Mouse (Mus musculus): ENCODE measurements around the gene Gimap9. TPM values are rescaled to one million over a fixed set of nuclear protein-coding genes. Genes with fewer than 3 reads are reported as not detected.

Gimap9 gene
- polyA plus RNA-seq, 1 experiment from 2014 or later = 3.2 TPM

- H3K36me3 ChIP-seq (ENCODE audit: control insufficient read depth, insufficient read depth, low read length) = no peaks in the 10 kb centered on the region
- DNase-seq (ENCODE audit: low spot score) = no peak
- no peak for ATAC-seq (ENCODE audit: low FRiP score, low TSS enrichment)
- H3K9ac ChIP-seq (ENCODE audit: low read length) = no peak overlapping the region
- TF ChIP-seq CTCF (IDR thresholded peaks at IDR 0.05; ENCODE audit: low read depth) = no peak
- no peak for TF ChIP-seq EP300 (optimal IDR thresholded peaks at IDR 0.05)
- H3K4me3 ChIP-seq (ENCODE audit: low read depth, low read length) = no peak overlapping the region
- no peak overlapping the region for H3K27ac ChIP-seq (replicated peaks)
- H3K9me3 ChIP-seq (ENCODE audit: control insufficient read depth, low read length) = no peaks in the 10 kb centered on the region
- H3K4me2 ChIP-seq (replicated peaks; ENCODE audit: low read depth) = no peak overlapping the region
- H3K27me3 ChIP-seq (ENCODE audit: control insufficient read depth, insufficient read depth, low read length) = no peaks in the 10 kb centered on the region
- H3K4me1 ChIP-seq (replicated peaks; ENCODE audit: control insufficient read depth, insufficient read depth) = no peaks in the 10 kb centered on the region
Observed at GRCm38 (mm10) chr6:48704146-48704545, 28.2 kb downstream of the Gimap9 start.

- TF ChIP-seq EP300 (optimal IDR thresholded peaks at IDR 0.05) = no peak
- no peak for TF ChIP-seq CTCF (IDR thresholded peaks at IDR 0.05; ENCODE audit: low read depth)
- H3K4me2 ChIP-seq (replicated peaks; ENCODE audit: low read depth) = no peak overlapping the region; the same call in 1 of the 2 replicates
- H3K27ac ChIP-seq (replicated peaks) = 0 out of 2 replicates have a peak overlapping the region, but pooled peaks have one; percentile 13
- no peak overlapping the region for H3K9ac ChIP-seq (ENCODE audit: low read length)
- 51% methylated on average over 3 of the region's 3 CpGs for WGBS
- no peak overlapping the region for H3K4me3 ChIP-seq (ENCODE audit: low read depth, low read length)
- DNase-seq (ENCODE audit: low spot score) = no peak
- H3K9me3 ChIP-seq (ENCODE audit: control insufficient read depth, low read length) = no peaks in the 10 kb centered on the region
- H3K36me3 ChIP-seq (ENCODE audit: control insufficient read depth, insufficient read depth, low read length) = no peaks in the 10 kb centered on the region
- no peaks in the 10 kb centered on the region for H3K27me3 ChIP-seq (ENCODE audit: control insufficient read depth, insufficient read depth, low read length)
- no peak for ATAC-seq (ENCODE audit: low FRiP score, low TSS enrichment)
- H3K4me1 ChIP-seq (replicated peaks; ENCODE audit: control insufficient read depth, insufficient read depth) = no peaks in the 10 kb centered on the region
Observed at GRCm38 (mm10) chr6:48706130-48706529, 30.2 kb downstream of the Gimap9 start.

GRCm38 (mm10) chr6:48718455-48718854 is 42.5 kb downstream of the Gimap9 start, which contains the start of the genes Gm28053 and Gimap7:
TSS of gene Gm28053 (plus strand) at chr6:48718607.
TSS of gene Gimap7 (plus strand) at chr6:48718621.
- Histone ChIP-seq H3K27ac (replicated peaks) (no peak within 1 kb of the TSS), H3K4me1 (replicated peaks; ENCODE audit: control insufficient read depth, insufficient read depth) (no peaks in the 10 kb centered on the region), H3K27me3 (ENCODE audit: control insufficient read depth, insufficient read depth, low read length) (no peaks in the 10 kb centered on the region), H3K4me3 (ENCODE audit: low read depth, low read length) (no peak within 1 kb of the TSS), H3K4me2 (replicated peaks; ENCODE audit: low read depth) (no peak within 1 kb of the TSS), H3K36me3 (ENCODE audit: control insufficient read depth, insufficient read depth, low read length) (no peaks in the 10 kb centered on the region), H3K9me3 (ENCODE audit: control insufficient read depth, low read length) (no peaks in the 10 kb centered on the region), H3K9ac (ENCODE audit: low read length) (no peak within 1 kb of the TSS)
- DNase-seq (ENCODE audit: low spot score) (no peak), ATAC-seq (ENCODE audit: low FRiP score, low TSS enrichment) (no peak)
- WGBS = 54% methylated on average over 2 of the region's 2 CpGs
- TF ChIP-seq CTCF (IDR thresholded peaks at IDR 0.05; ENCODE audit: low read depth) (no peak), EP300 (optimal IDR thresholded peaks at IDR 0.05) (no peak)

GRCm38 (mm10) chr6:48720326-48720725 is 44.4 kb downstream of the Gimap9 start:
- H3K27me3 ChIP-seq (ENCODE audit: control insufficient read depth, insufficient read depth, low read length) = no peaks in the 10 kb centered on the region
- TF ChIP-seq CTCF (IDR thresholded peaks at IDR 0.05; ENCODE audit: low read depth) = no peak
- no peak for TF ChIP-seq EP300 (optimal IDR thresholded peaks at IDR 0.05)

GRCm38 (mm10) chr6:48723468-48723867 is 47.5 kb downstream of the Gimap9 start:
- no peak for ATAC-seq (ENCODE audit: low FRiP score, low TSS enrichment)
- DNase-seq (ENCODE audit: low spot score) = no peak
- Histone ChIP-seq H3K27ac (replicated peaks) (no peak overlapping the region), H3K9me3 (ENCODE audit: control insufficient read depth, low read length) (no peaks in the 10 kb centered on the region), H3K9ac (ENCODE audit: low read length) (no peak overlapping the region), H3K4me1 (replicated peaks; ENCODE audit: control insufficient read depth, insufficient read depth) (no peaks in the 10 kb centered on the region), H3K4me3 (ENCODE audit: low read depth, low read length) (no peak overlapping the region), H3K27me3 (ENCODE audit: control insufficient read depth, insufficient read depth, low read length) (no peaks in the 10 kb centered on the region), H3K4me2 (replicated peaks; ENCODE audit: low read depth) (no peak overlapping the region), H3K36me3 (ENCODE audit: control insufficient read depth, insufficient read depth, low read length) (no peaks in the 10 kb centered on the region)
- 70% methylated on average over 8 of the region's 8 CpGs for WGBS
- TF ChIP-seq CTCF (IDR thresholded peaks at IDR 0.05; ENCODE audit: low read depth) = no peak
- TF ChIP-seq EP300 (optimal IDR thresholded peaks at IDR 0.05) = no peak

More at GRCm38 (mm10) chr6:48720326-48720725, 44.4 kb downstream of the Gimap9 start:
- DNase-seq (ENCODE audit: low spot score) (no peak), ATAC-seq (ENCODE audit: low FRiP score, low TSS enrichment) (no peak)
- Histone ChIP-seq H3K4me3 (ENCODE audit: low read depth, low read length) (no peak overlapping the region), H3K9ac (ENCODE audit: low read length) (no peak overlapping the region), H3K27ac (replicated peaks) (no peak overlapping the region), H3K9me3 (ENCODE audit: control insufficient read depth, low read length) (no peaks in the 10 kb centered on the region), H3K36me3 (ENCODE audit: control insufficient read depth, insufficient read depth, low read length) (no peaks in the 10 kb centered on the region), H3K4me1 (replicated peaks; ENCODE audit: control insufficient read depth, insufficient read depth) (no peaks in the 10 kb centered on the region), H3K4me2 (replicated peaks; ENCODE audit: low read depth) (no peak overlapping the region)
- 75% methylated on average over 4 of the region's 4 CpGs for WGBS

GRCm38 (mm10) chr6:48725476-48725875 is 49.5 kb downstream of the Gimap9 start:
- Histone ChIP-seq H3K4me3 (ENCODE audit: low read depth, low read length) (no peak overlapping the region), H3K27ac (replicated peaks) (no peak overlapping the region), H3K36me3 (ENCODE audit: control insufficient read depth, insufficient read depth, low read length) (no peaks in the 10 kb centered on the region), H3K4me1 (replicated peaks; ENCODE audit: control insufficient read depth, insufficient read depth) (no peaks in the 10 kb centered on the region), H3K27me3 (ENCODE audit: control insufficient read depth, insufficient read depth, low read length) (no peaks in the 10 kb centered on the region), H3K9me3 (ENCODE audit: control insufficient read depth, low read length) (no peaks in the 10 kb centered on the region), H3K4me2 (replicated peaks; ENCODE audit: low read depth) (no peak overlapping the region), H3K9ac (ENCODE audit: low read length) (no peak overlapping the region)
- DNase-seq (ENCODE audit: low spot score) (peak; percentile 40), ATAC-seq (ENCODE audit: low FRiP score, low TSS enrichment) (peak; percentile 68; the same call in 1 of the 2 replicates)
- WGBS = 0% methylated on average over 1 of the region's 1 CpGs
- TF ChIP-seq EP300 (optimal IDR thresholded peaks at IDR 0.05) = no peak

All from stomach, postnatal 0 days (tissue).